Mouse (Mus musculus): ENCODE results near the gene Ncbp3. TPM values are rescaled to one million over a fixed set of nuclear protein-coding genes. Genes with fewer than 3 reads are reported as not detected.

Gene Ncbp3
- polyA plus RNA-seq, 1 experiment, result 6.5 TPM

- Histone ChIP-seq H3K36me3 (ENCODE audit: control insufficient read depth, insufficient read depth, low read length) (peaks cover 14% of the 10 kb centered on the region; the same call in 1 of the 2 replicates), H3K27me3 (ENCODE audit: control insufficient read depth, insufficient read depth, low read length) (no peaks in the 10 kb centered on the region), H3K4me3 (ENCODE audit: control insufficient read depth, insufficient read depth, low read length) (no peak overlapping the region), H3K27ac (ENCODE audit: control insufficient read depth, insufficient read depth, low read length) (no peak overlapping the region), H3K4me1 (replicated peaks; ENCODE audit: control insufficient read depth, insufficient read depth, low read length) (peaks cover 35% of the 10 kb centered on the region)
- DNase-seq, result no peak
- TF ChIP-seq POLR2A (IDR thresholded peaks at IDR 0.05; ENCODE audit: control insufficient read depth, extremely low read depth, insufficient read depth, low read length, poor library complexity) (no peak), CTCF (IDR thresholded peaks at IDR 0.05; ENCODE audit: borderline replicate concordance, control insufficient read depth, extremely low read depth, insufficient read depth, low read length, poor library complexity) (no peak)
- 28% methylated on average over 7 of the region's 7 CpGs for WGBS
Observed at GRCm38 (mm10) chr11:73024236-73024904, 23.2 kb upstream of the Ncbp3 start.

- peaks cover 20% of the 10 kb centered on the region for H3K4me1 ChIP-seq (replicated peaks; ENCODE audit: control insufficient read depth, insufficient read depth, low read length)
- no peak overlapping the region for H3K4me3 ChIP-seq (ENCODE audit: control insufficient read depth, insufficient read depth, low read length)
- H3K27ac ChIP-seq (ENCODE audit: control insufficient read depth, insufficient read depth, low read length), result no peak overlapping the region
- no peak for DNase-seq
- no peaks in the 10 kb centered on the region for H3K27me3 ChIP-seq (ENCODE audit: control insufficient read depth, insufficient read depth, low read length)
- WGBS, result 88% methylated on average over 8 of the region's 8 CpGs
- TF ChIP-seq POLR2A (IDR thresholded peaks at IDR 0.05; ENCODE audit: control insufficient read depth, extremely low read depth, insufficient read depth, low read length, poor library complexity), result no peak
- H3K36me3 ChIP-seq (ENCODE audit: control insufficient read depth, insufficient read depth, low read length), result peaks cover 14% of the 10 kb centered on the region; the same call in 1 of the 2 replicates
Observed at GRCm38 (mm10) chr11:73026961-73027360, 20.6 kb upstream of the Ncbp3 start.

- Histone ChIP-seq H3K4me3 (ENCODE audit: control insufficient read depth, insufficient read depth, low read length) (peak overlapping the region; percentile 9; the same call in 1 of the 2 replicates), H3K27ac (ENCODE audit: control insufficient read depth, insufficient read depth, low read length) (no peak overlapping the region), H3K4me1 (replicated peaks; ENCODE audit: control insufficient read depth, insufficient read depth, low read length) (peaks cover 6% of the 10 kb centered on the region), H3K36me3 (ENCODE audit: control insufficient read depth, insufficient read depth, low read length) (peaks cover 21% of the 10 kb centered on the region), H3K27me3 (ENCODE audit: control insufficient read depth, insufficient read depth, low read length) (no peaks in the 10 kb centered on the region)
- DNase-seq, result peak; percentile 56
- WGBS, result 39% methylated on average over 20 of the region's 20 CpGs
- TF ChIP-seq POLR2A (IDR thresholded peaks at IDR 0.05; ENCODE audit: control insufficient read depth, extremely low read depth, insufficient read depth, low read length, poor library complexity), result no peak
- no peak for TF ChIP-seq CTCF (IDR thresholded peaks at IDR 0.05; ENCODE audit: borderline replicate concordance, control insufficient read depth, extremely low read depth, insufficient read depth, low read length, poor library complexity)
Observed at GRCm38 (mm10) chr11:73030821-73031498, 16.6 kb upstream of the Ncbp3 start.

GRCm38 (mm10) chr11:73031536-73031935 is 16.0 kb upstream of the Ncbp3 start:
- Histone ChIP-seq H3K27ac (ENCODE audit: control insufficient read depth, insufficient read depth, low read length) (no peak overlapping the region), H3K4me3 (ENCODE audit: control insufficient read depth, insufficient read depth, low read length) (no peak overlapping the region), H3K36me3 (ENCODE audit: control insufficient read depth, insufficient read depth, low read length) (peaks cover 21% of the 10 kb centered on the region), H3K4me1 (replicated peaks; ENCODE audit: control insufficient read depth, insufficient read depth, low read length) (peaks cover 6% of the 10 kb centered on the region), H3K27me3 (ENCODE audit: control insufficient read depth, insufficient read depth, low read length) (no peaks in the 10 kb centered on the region)
- DNase-seq, result no peak
- WGBS, result 97% methylated on average over 5 of the region's 5 CpGs
- TF ChIP-seq CTCF (IDR thresholded peaks at IDR 0.05; ENCODE audit: borderline replicate concordance, control insufficient read depth, extremely low read depth, insufficient read depth, low read length, poor library complexity) (no peak), POLR2A (IDR thresholded peaks at IDR 0.05; ENCODE audit: control insufficient read depth, extremely low read depth, insufficient read depth, low read length, poor library complexity) (no peak)

GRCm38 (mm10) chr11:73036077-73036476 is 11.5 kb upstream of the Ncbp3 start:
- peaks cover 35% of the 10 kb centered on the region for H3K36me3 ChIP-seq (ENCODE audit: control insufficient read depth, insufficient read depth, low read length)
- DNase-seq, result no peak
- no peak overlapping the region for H3K27ac ChIP-seq (ENCODE audit: control insufficient read depth, insufficient read depth, low read length)
- TF ChIP-seq CTCF (IDR thresholded peaks at IDR 0.05; ENCODE audit: borderline replicate concordance, control insufficient read depth, extremely low read depth, insufficient read depth, low read length, poor library complexity) (no peak), POLR2A (IDR thresholded peaks at IDR 0.05; ENCODE audit: control insufficient read depth, extremely low read depth, insufficient read depth, low read length, poor library complexity) (no peak)
- no peak overlapping the region for H3K4me3 ChIP-seq (ENCODE audit: control insufficient read depth, insufficient read depth, low read length)
- 93% methylated on average over 7 of the region's 7 CpGs for WGBS
- H3K4me1 ChIP-seq (replicated peaks; ENCODE audit: control insufficient read depth, insufficient read depth, low read length), result peaks cover 4% of the 10 kb centered on the region
- H3K27me3 ChIP-seq (ENCODE audit: control insufficient read depth, insufficient read depth, low read length), result no peaks in the 10 kb centered on the region

- DNase-seq, result no peak
- TF ChIP-seq POLR2A (IDR thresholded peaks at IDR 0.05; ENCODE audit: control insufficient read depth, extremely low read depth, insufficient read depth, low read length, poor library complexity) (no peak), CTCF (IDR thresholded peaks at IDR 0.05; ENCODE audit: borderline replicate concordance, control insufficient read depth, extremely low read depth, insufficient read depth, low read length, poor library complexity) (no peak)
- peaks cover 35% of the 10 kb centered on the region for H3K36me3 ChIP-seq (ENCODE audit: control insufficient read depth, insufficient read depth, low read length)
- no peak overlapping the region for H3K27ac ChIP-seq (ENCODE audit: control insufficient read depth, insufficient read depth, low read length)
- no peaks in the 10 kb centered on the region for H3K27me3 ChIP-seq (ENCODE audit: control insufficient read depth, insufficient read depth, low read length)
- H3K4me1 ChIP-seq (replicated peaks; ENCODE audit: control insufficient read depth, insufficient read depth, low read length), result peaks cover 3% of the 10 kb centered on the region; the same call in 1 of the 2 replicates
- WGBS, result 90% methylated on average over 6 of the region's 6 CpGs
- no peak overlapping the region for H3K4me3 ChIP-seq (ENCODE audit: control insufficient read depth, insufficient read depth, low read length)
Observed at GRCm38 (mm10) chr11:73036889-73037288, 10.7 kb upstream of the Ncbp3 start.

Measured in thymus, adult 2 months (tissue).